Mouse (Mus musculus): ENCODE results near the gene Alad. TPM values are rescaled to one million over a fixed set of nuclear protein-coding genes. Genes with fewer than 3 reads are reported as not detected.
"Not testable (repeated sequence)": the region's sequence is repeated elsewhere in the genome, so short reads cannot be mapped to it uniquely, and the experiment has no call there.

Alad gene
- polyA plus RNA-seq, 1 experiment from 2014 or later, result 76.7 TPM

GRCm38 (mm10) chr4:62485450-62486161, 34.1 kb downstream of the Alad start:
- ATAC-seq, result no peak
- 89% methylated on average over 8 of the region's 8 CpGs for WGBS
- H3K9ac ChIP-seq (ENCODE audit: low read depth, low read length), result no peak overlapping the region
- H3K4me3 ChIP-seq (ENCODE audit: low read depth, low read length), result no peak overlapping the region
- H3K36me3 ChIP-seq (ENCODE audit: control insufficient read depth, insufficient read depth, low read length), result no peaks in the 10 kb centered on the region
- H3K27ac ChIP-seq (ENCODE audit: low read length), result no peak overlapping the region
- no peaks in the 10 kb centered on the region for H3K9me3 ChIP-seq (replicated peaks; ENCODE audit: control insufficient read depth, low read length, poor library complexity, severe bottlenecking)
- no peak overlapping the region for H3K4me2 ChIP-seq (ENCODE audit: low read length)
- no peaks in the 10 kb centered on the region; the same call in 1 of the 2 replicates for H3K27me3 ChIP-seq (ENCODE audit: control insufficient read depth, insufficient read depth, low read depth, low read length)
- H3K4me1 ChIP-seq (ENCODE audit: control insufficient read depth, insufficient read depth, low read length), result no peaks in the 10 kb centered on the region

- no peak overlapping the region for H3K4me2 ChIP-seq (ENCODE audit: low read length)
- no peak overlapping the region for H3K4me3 ChIP-seq (ENCODE audit: low read depth, low read length)
- no peaks in the 10 kb centered on the region for H3K36me3 ChIP-seq (ENCODE audit: control insufficient read depth, insufficient read depth, low read length)
- H3K4me1 ChIP-seq (ENCODE audit: control insufficient read depth, insufficient read depth, low read length), result peaks cover 1% of the 10 kb centered on the region; the same call in 1 of the 2 replicates
- H3K9ac ChIP-seq (ENCODE audit: low read depth, low read length), result no peak overlapping the region
- 72% methylated on average over 3 of the region's 3 CpGs for WGBS
- no peak for ATAC-seq
- no peak overlapping the region for H3K27ac ChIP-seq (ENCODE audit: low read length)
- H3K27me3 ChIP-seq (ENCODE audit: control insufficient read depth, insufficient read depth, low read depth, low read length), result peaks cover under 1% of the 10 kb centered on the region; the same call in 1 of the 2 replicates
- no peaks in the 10 kb centered on the region for H3K9me3 ChIP-seq (replicated peaks; ENCODE audit: control insufficient read depth, low read length, poor library complexity, severe bottlenecking)
Observed at GRCm38 (mm10) chr4:62484928-62485327, 34.8 kb downstream of the Alad start.

- 49% methylated on average over 10 of the region's 10 CpGs for whole genome bisulfite sequencing
- H3K4me2 ChIP-seq (ENCODE audit: low read length), result no peak overlapping the region
Observed at GRCm38 (mm10) chr4:62480709-62481605, 38.8 kb downstream of the Alad start.

GRCm38 (mm10) chr4:62479937-62480708, 39.6 kb downstream of the Alad start, which contains the start of gene Bspry:
Gene Bspry, plus strand, starts transcription at chr4:62480053.
- 2% methylated on average over 71 of the region's 71 CpGs for WGBS
- peak within 1 kb of the TSS; percentile 48 for H3K4me3 ChIP-seq (ENCODE audit: low read depth, low read length)
- ATAC-seq, result peak; percentile 78
- H3K27ac ChIP-seq (ENCODE audit: low read length), result no peak within 1 kb of the TSS
- H3K9me3 ChIP-seq (replicated peaks; ENCODE audit: control insufficient read depth, low read length, poor library complexity, severe bottlenecking), result no peaks in the 10 kb centered on the region
- H3K27me3 ChIP-seq (ENCODE audit: control insufficient read depth, insufficient read depth, low read depth, low read length), result peaks cover 5% of the 10 kb centered on the region
- H3K9ac ChIP-seq (ENCODE audit: low read depth, low read length), result 0 out of 2 replicates have a peak within 1 kb of the TSS, but pooled peaks have one; percentile 21
- H3K4me1 ChIP-seq (ENCODE audit: control insufficient read depth, insufficient read depth, low read length), result peaks cover 8% of the 10 kb centered on the region
- H3K4me2 ChIP-seq (ENCODE audit: low read length), result peak within 1 kb of the TSS; percentile 84
- H3K36me3 ChIP-seq (ENCODE audit: control insufficient read depth, insufficient read depth, low read length), result no peaks in the 10 kb centered on the region

More at GRCm38 (mm10) chr4:62480709-62481605, 38.8 kb downstream of the Alad start:
- H3K4me3 ChIP-seq (ENCODE audit: low read depth, low read length), result no peak overlapping the region
- no peak overlapping the region for H3K9ac ChIP-seq (ENCODE audit: low read depth, low read length)
- H3K9me3 ChIP-seq (replicated peaks; ENCODE audit: control insufficient read depth, low read length, poor library complexity, severe bottlenecking), result no peaks in the 10 kb centered on the region
- peaks cover 8% of the 10 kb centered on the region for H3K4me1 ChIP-seq (ENCODE audit: control insufficient read depth, insufficient read depth, low read length)
- H3K36me3 ChIP-seq (ENCODE audit: control insufficient read depth, insufficient read depth, low read length), result no peaks in the 10 kb centered on the region
- ATAC-seq, result peak; percentile 43
- peaks cover 5% of the 10 kb centered on the region for H3K27me3 ChIP-seq (ENCODE audit: control insufficient read depth, insufficient read depth, low read depth, low read length)
- H3K27ac ChIP-seq (ENCODE audit: low read length), result no peak overlapping the region

- WGBS, result 14% methylated on average over 11 of the region's 11 CpGs
- not testable (repeated sequence) for H3K9me3 ChIP-seq (replicated peaks; ENCODE audit: control insufficient read depth, low read length, poor library complexity, severe bottlenecking); H3K27me3 ChIP-seq (ENCODE audit: control insufficient read depth, insufficient read depth, low read depth, low read length); ATAC-seq; H3K9ac ChIP-seq (ENCODE audit: low read depth, low read length); H3K36me3 ChIP-seq (ENCODE audit: control insufficient read depth, insufficient read depth, low read length); H3K4me1 ChIP-seq (ENCODE audit: control insufficient read depth, insufficient read depth, low read length); H3K27ac ChIP-seq (ENCODE audit: low read length)
- peak overlapping the region; percentile 48 for H3K4me3 ChIP-seq (ENCODE audit: low read depth, low read length)
- H3K4me2 ChIP-seq (ENCODE audit: low read length), result peak overlapping the region; percentile 84
Observed at GRCm38 (mm10) chr4:62479593-62479936, 40.2 kb downstream of the Alad start.

- no peak overlapping the region for H3K9ac ChIP-seq (ENCODE audit: low read depth, low read length)
- no peaks in the 10 kb centered on the region for H3K9me3 ChIP-seq (replicated peaks; ENCODE audit: control insufficient read depth, low read length, poor library complexity, severe bottlenecking)
- WGBS, result 89% methylated on average over 6 of the region's 6 CpGs
- H3K27me3 ChIP-seq (ENCODE audit: control insufficient read depth, insufficient read depth, low read depth, low read length), result peaks cover 5% of the 10 kb centered on the region
- no peaks in the 10 kb centered on the region for H3K36me3 ChIP-seq (ENCODE audit: control insufficient read depth, insufficient read depth, low read length)
- no peak overlapping the region for H3K4me3 ChIP-seq (ENCODE audit: low read depth, low read length)
- no peak overlapping the region for H3K4me2 ChIP-seq (ENCODE audit: low read length)
- H3K27ac ChIP-seq (ENCODE audit: low read length), result no peak overlapping the region
- no peak for ATAC-seq
- peaks cover 8% of the 10 kb centered on the region for H3K4me1 ChIP-seq (ENCODE audit: control insufficient read depth, insufficient read depth, low read length)
Observed at GRCm38 (mm10) chr4:62477542-62478244, 42.0 kb downstream of the Alad start.

GRCm38 (mm10) chr4:62475793-62476192, 43.9 kb downstream of the Alad start:
- H3K9ac ChIP-seq (ENCODE audit: low read depth, low read length), result no peak overlapping the region
- peaks cover 8% of the 10 kb centered on the region for H3K4me1 ChIP-seq (ENCODE audit: control insufficient read depth, insufficient read depth, low read length)
- H3K4me3 ChIP-seq (ENCODE audit: low read depth, low read length), result no peak overlapping the region
- no peak overlapping the region for H3K4me2 ChIP-seq (ENCODE audit: low read length)
- 95% methylated on average over 6 of the region's 6 CpGs for WGBS
- ATAC-seq, result no peak
- H3K27me3 ChIP-seq (ENCODE audit: control insufficient read depth, insufficient read depth, low read depth, low read length), result peaks cover 5% of the 10 kb centered on the region; the same call in 1 of the 2 replicates
- no peaks in the 10 kb centered on the region for H3K9me3 ChIP-seq (replicated peaks; ENCODE audit: control insufficient read depth, low read length, poor library complexity, severe bottlenecking)
- no peak overlapping the region for H3K27ac ChIP-seq (ENCODE audit: low read length)
- H3K36me3 ChIP-seq (ENCODE audit: control insufficient read depth, insufficient read depth, low read length), result no peaks in the 10 kb centered on the region

GRCm38 (mm10) chr4:62475131-62475530, 44.6 kb downstream of the Alad start:
- Histone ChIP-seq H3K36me3 (ENCODE audit: control insufficient read depth, insufficient read depth, low read length) (no peaks in the 10 kb centered on the region), H3K27me3 (ENCODE audit: control insufficient read depth, insufficient read depth, low read depth, low read length) (peaks cover 5% of the 10 kb centered on the region; the same call in 1 of the 2 replicates), H3K4me1 (ENCODE audit: control insufficient read depth, insufficient read depth, low read length) (peaks cover 10% of the 10 kb centered on the region), H3K27ac (ENCODE audit: low read length) (no peak overlapping the region), H3K4me3 (ENCODE audit: low read depth, low read length) (no peak overlapping the region), H3K9me3 (replicated peaks; ENCODE audit: control insufficient read depth, low read length, poor library complexity, severe bottlenecking) (no peaks in the 10 kb centered on the region), H3K4me2 (ENCODE audit: low read length) (no peak overlapping the region), H3K9ac (ENCODE audit: low read depth, low read length) (no peak overlapping the region)
- WGBS, result 77% methylated on average over 2 of the region's 2 CpGs
- ATAC-seq, result no peak

Data from midbrain, embryonic 16.5 days (tissue).